Mouse (Mus musculus) gastrocnemius, adult 8-10 months (tissue): Measurements from ENCODE around the gene Pex14. TPM values are rescaled to one million over a fixed set of nuclear protein-coding genes. Genes with fewer than 3 reads are reported as not detected.
"Not testable (repeated sequence)": the region's sequence is repeated elsewhere in the genome, so short reads cannot be mapped to it uniquely, and the experiment has no call there.

ENCODE experiments used
- DNase-seq, 2 experiments: peaks; one replicate each; pipeline ENCODE4 v3.0.0; 2022; ENCODE audit warnings: low spot score in 2 of 2
- total RNA-seq, 4 experiments: library from RNA; stranded (reverse); gene quantifications; 2 replicates each; pipeline ENCODE4 v1.2.4; 2022

Gene Pex14
- total RNA-seq, 4 experiments from 2014 or later, result 21.1 to 23.9 (median 23.4) TPM

DNA sequence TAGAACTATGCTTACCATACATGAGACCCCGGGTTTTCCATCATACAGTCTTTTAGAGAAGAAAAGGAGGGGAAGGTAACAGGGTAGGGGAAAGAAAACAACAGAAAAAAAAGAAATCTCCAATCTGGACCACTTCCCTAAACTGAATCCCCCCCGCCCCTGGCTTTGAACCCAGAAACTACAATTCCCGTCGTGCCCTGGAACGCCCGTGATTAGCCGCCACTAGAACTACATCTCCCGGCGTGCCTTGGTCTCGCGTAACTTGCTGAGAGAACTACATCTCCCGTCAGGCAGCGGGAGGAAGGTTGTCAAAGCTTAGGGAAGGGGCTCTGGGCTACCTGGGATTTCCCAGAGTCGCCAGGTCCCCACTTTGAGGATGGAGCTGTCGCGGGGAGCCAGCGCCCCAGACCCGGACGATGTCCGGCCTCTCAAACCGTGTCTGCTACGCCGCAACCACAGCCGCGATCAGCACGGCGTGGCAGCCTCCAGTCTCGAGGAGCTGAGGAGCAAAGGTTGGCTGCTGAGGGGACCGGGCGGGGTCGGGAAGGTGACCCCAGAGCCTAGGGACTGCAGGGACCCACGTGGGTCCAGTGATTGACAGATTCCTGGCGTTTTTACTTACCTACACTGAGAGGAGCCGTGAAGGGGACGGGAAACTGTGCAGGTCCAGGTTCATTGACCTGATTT, 4.3 kb upstream of the Pex14 start, which contains the start of gene Dffa:
Gene Dffa, plus strand, starts transcription at position 272 of the 687 bp plus-strand sequence.
- DNase-seq, result peak; percentile 84 to 87

DNA sequence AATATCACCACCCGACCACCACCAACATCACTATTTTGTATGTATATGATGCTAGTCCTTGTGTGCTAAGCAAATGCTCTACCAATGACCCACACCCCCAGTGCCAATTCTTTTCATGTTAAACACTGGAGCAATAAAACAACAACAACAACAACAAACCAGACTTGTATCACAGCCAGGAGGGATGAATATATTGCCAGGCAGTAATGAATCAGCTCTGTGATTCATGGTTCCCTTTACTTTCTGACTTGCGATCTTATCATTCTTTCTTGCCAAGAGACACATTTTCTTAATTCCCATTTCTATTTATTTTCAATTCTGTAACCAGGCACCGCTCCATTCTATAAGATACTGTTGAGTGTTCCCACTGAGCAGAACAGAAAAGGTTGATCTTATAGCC, 1.8 kb upstream of the Pex14 start:
- DNase-seq, result no peak

DNA sequence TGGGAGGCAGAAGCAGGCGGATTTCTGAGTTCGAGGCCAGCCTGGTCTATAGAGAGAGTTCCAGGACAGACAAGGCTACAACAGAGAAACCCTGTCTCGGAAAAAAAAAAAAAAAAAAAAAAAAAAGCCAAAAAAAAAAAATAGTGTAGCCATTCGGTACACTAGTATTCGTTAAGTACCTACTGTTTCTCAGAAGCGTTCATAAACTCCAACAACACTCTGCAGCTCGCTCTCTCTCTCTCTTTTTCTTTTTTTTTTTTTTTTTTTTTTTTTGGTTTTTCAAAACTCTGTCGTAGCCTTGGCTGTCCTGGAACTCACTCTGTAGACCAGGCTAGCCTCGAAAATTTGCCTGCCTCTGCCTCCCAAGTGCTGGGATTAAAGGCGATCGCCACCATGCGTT, 773 bp upstream of the Pex14 start:
- DNase-seq, result not testable (repeated sequence)

DNA sequence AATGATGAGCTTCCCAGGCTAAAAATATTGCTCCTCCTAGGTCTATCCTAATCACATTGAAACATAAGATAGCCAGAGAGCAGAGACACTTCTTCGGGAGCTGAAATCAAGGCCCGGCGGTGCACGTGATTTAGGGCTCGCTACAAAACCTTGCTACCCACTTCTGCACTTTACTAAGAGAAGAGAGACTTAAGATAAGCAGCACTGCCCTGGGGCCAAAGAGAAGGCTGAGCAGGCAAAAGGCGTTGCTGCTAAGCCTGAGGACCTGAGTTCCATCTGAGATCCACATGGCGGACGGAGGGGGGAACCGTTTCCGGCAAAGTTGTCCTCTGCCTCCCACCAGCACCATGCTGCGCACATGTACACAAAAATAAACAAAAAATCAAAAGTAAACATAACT, 1.1 kb downstream of the Pex14 start:
- DNase-seq, result no peak

DNA sequence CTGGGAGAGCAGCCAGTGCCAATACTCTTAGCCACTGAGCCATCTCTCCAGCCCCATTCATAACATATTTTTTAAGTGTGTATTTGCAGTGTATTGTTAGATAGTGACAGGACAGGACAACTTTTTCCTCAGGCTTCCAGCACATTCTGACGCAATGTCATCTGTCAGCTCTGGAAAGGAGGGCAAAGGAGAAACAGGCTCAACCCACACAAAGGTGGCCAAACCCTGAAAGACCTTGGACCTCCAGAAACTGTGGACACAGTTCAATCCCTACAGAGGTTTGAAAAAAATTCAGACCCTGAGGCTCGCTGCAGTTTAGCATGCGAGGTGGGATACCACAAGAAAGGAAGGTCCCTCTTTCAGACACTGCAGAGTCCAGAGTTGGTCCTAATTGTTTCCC, 1.7 kb downstream of the Pex14 start:
- no peak for DNase-seq

DNA sequence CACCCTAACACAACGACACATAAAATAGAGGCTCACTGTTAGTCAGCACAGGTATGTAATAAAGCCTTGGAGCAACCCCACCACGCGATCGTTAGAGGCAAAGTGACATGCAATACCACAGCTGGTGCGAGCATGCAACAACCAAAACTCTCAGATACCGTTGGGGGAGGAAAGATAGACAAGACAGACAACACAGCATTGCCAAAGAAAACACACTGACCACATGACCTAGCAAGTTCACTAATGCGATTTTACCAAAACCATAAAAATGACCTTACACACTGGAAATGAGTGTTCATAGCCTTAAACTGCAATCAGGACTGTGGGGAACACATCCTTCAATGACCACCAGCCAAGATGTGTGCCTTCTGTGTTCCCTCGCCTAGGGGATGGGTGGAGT, 8.3 kb downstream of the Pex14 start:
- no peak for DNase-seq

DNA sequence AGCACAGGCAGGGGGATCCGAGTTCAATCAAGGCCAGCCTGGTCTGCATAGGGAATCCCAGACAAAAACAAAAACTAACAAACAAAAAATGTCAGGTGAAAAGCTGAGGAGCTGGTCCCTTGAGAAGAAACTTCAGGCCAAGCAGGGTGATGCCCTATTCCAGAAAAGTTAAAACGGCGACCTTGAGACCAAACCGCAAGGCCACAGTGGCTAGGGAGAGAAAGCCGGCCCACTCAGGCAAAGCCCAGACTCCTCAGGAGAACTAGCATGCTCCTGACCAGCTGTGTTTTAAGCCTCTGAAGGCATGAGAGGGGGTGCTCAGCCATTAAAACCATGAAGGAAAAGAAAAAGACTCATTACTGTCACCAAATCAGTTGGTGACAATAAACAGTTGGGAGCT, 14.3 kb downstream of the Pex14 start:
- no peak for DNase-seq

DNA sequence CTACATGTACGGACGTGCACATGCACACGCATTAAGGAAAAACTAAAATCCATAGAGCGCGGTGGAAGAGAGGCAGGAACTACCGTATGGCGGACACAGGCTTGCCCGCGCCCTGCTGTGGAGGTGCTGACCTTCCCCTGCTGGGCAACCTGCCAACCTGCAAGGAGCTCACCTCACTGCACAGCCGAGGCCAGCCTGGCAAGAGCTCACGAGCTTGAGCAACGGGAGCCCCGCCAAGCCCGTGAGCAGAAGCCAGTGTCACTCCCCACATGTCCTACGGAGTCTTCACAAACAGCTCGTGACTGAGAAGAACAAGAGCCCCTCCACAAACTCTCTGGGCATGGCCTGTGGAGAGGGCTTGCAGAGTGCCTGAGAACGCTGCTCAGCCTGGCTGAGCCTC, 18.1 kb downstream of the Pex14 start:
- peak in 1 of 2 experiments; percentile 57 for DNase-seq

DNA sequence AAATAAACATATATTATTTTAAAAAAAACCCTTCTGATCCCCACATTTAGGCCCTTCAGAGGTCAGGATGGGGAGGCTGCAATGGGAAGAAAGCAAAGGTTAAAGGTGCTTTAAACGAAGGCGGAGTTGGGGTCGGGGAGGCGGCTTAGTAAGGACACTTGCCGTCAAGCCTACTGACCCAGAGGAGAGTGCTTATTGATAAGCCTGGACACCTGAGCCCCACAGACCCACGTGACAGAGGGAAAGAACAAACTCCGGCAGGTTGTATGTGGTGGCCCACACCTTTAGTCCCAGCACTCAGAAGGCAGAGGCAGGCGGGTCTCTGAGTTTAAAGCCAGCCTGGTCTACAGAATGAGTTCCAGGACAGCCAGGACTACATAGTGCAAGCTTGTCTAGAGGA, 19.6 kb downstream of the Pex14 start:
- DNase-seq, result no peak

DNA sequence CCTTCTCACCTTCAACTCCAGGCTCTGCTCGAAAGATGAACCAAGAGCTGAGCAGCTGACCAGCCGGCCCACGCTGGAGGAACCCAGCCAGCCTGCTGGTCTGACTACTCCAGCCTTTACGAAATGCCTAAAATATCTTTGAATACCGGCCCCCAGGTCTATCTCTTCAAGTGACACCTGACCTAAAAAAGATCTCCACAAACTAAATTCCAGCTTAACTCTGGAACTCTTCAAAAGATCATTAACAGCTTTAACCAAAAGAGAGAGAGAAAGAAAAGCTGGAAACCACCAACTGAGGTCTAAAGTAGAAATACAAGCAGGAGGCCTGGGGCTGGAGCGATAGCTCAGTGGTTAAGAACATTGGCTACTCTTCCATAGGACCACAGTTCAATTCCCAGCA, 20.0 kb downstream of the Pex14 start:
- DNase-seq, result no peak

DNA sequence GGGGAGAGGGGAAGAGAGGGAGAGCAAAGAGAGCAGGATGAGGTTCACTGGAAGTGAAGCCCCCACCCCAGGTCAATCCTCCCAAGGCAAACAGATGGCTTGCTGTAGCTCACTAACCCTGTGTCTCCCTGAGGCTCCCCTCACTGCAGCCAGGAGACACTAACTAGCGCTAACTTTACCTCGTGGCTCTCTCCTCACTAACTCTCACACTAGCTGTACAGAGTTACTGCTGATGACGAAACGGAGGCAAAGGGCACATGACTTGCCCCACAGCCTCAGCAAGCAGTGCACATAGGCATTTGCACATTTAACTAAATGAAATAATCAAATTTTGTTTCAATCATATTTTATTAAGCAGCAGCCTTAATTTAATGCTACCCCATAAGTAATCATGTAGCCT, 21.4 kb downstream of the Pex14 start:
- no peak for DNase-seq

DNA sequence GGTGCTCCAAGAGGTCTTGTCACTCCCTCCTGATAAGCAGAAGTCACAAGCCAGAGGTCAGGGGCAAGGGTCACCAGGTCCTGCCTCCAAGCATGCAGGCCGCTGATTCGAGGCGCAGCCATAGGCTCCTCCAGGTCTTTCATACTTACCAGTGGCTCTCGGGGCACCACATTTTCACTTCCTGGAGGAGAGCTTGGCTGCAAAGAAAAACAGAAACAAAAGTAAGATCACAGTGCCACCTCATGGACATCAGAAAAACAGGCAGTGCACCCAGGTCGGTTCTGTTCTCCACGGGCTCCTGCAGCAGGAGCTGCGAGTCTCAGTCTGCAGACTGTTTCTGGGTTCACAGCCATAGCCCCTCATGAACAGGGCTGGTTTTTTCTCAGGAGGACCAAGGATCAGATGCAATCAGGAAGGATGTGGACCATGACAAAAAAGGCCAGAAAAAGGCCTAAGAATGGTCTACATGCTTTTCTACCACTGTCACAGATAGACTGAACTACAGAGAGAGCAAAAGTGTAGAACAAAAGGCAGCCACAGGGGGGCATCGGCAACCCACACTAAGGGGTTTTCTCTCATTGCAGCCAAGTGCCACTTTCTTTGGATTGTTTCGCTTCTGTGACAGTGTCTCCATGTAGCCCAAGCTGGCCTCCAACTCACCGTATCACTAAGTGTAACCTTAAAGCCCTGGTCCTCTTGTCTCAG, 23.7 kb downstream of the Pex14 start:
- peak; percentile 31 to 34 for DNase-seq

DNA sequence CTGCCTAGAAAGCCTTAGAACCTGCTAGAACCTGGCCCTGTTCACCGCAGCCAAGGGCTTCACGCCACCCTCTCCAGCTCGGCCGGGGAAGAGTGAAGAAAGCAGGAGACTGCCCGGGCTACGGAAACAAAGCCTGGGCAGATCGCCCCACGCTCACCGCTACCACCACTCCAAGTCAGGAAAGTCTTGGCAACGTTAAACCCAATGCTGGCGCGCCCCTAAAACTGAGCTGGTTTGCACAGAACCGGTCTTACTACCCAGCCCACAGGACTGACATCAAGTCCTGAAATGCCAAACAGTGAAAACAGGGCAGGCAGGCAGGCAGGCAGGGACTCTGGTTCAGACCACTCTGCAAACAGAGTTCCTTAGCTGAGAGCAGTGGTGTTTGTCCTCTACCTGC, 24.6 kb downstream of the Pex14 start:
- no peak for DNase-seq

DNA sequence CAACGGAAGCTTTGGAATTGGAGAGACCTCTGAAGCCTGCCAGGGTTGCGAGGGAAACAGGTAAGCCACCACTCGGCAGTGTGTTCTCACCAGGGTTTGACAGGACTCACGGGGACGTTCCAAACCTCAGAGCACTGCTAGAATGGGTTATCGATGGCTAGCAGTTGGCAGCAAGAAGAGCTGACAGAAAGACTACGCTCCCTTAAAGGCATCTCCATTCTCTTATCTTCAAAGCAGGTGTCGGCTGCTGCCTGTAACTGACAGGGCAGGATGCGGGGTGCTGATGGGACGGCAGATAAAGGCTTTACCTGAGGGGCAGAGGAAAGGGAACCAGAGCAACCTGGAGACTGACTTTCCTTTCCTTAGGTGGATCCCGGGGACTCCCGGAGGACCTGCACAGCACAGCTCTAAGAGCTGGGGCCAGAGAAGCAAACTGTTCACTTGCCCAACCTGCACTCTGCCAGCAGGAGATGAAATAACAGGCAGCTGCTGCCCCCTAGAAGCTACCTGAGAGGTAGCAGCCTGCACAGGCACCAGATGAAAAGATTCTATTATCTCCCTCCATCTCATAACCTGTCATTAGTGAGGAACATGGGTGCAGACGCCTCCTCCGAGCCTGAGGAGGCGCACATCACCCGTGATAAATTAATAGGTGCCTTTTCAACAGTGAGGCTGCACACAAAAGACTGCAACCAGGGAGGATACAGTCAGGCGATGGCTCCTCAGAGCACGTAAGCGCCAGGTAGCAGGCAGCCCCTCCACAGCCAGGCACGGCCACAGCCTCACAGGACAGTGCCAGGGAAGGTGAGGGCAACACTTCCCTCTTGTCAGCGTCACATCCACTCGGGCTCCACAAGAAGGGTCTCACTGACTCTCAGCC, 32.8 kb downstream of the Pex14 start:
- no peak for DNase-seq

DNA sequence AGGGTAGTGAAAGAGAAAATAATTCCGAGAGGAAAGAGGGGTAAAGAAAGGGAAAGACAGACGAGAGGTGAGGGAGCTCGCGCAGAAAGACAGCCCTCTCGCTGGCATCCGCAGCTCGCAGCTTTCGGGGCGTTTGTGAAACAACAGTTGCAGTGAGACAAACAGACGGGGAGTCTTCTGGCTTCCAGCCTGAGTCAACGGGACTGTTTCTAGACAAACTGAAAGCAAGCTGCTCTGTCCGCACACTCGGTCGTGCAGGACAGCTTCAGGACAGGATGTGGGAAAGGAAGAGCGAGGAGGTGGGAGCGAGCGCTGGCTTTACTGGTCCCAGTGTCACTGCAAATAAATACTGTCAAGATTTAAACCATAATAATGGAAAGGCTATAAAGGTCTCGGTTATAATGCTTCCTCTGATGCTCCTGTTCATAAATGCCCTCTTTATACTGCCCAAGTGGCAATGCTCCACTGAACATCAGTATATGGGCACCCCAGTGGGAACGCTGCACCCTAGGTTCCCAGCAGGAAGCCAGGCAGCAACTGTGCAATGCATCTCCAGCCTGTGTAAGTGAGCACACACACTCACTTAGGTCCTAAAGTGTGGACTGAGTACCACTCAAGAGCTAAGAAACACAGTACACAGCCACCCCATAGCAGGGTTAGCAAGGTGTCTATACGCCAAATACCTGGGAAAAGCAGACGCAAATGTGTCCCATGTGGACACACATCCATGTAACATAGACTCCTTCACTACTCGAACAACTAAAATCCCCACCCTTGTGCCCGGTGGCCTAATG, 35.4 kb downstream of the Pex14 start:
- DNase-seq, result no peak

DNA sequence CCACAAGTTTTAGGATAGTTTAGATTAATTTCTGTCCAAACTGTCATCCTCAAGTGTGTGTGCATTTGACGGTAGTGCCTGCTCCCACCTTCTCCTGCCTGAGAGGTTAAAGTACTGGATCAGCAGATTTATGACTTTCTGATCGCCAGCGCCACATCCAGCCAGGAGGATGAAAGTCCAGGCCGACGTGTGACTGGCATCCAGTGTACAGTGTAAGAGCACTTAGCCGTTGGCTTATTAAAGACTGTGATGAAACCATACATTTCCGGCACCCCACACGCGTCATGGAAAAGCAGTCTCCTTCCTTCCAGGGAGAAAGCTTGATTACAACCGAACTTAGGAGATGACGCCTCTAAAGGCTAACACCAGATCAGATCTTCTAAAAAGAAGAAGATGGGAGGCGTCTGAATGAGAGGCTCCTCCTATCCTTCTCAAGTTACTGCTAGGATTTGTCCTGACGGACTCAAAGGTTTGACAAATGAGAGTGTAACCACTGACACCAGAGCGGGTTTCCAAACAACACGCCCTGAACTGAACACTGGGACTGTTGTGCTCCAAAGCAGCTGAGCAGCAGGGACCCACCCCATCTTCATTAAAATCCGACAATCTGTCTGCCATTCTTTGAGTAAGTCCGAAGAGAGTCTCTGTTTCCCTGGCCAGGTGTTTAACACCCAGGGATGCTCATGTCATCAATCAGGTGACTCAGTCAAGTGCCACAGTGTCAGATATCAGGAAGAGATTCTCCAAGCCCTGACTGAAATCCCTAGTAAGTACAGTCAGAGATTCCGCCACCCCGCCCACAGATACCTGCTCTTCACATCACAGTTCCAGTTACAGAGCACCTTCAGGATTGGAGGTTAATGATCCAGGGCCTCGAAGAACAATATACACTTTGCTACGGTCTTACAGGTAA, 37.0 kb downstream of the Pex14 start:
- no peak for DNase-seq

DNA sequence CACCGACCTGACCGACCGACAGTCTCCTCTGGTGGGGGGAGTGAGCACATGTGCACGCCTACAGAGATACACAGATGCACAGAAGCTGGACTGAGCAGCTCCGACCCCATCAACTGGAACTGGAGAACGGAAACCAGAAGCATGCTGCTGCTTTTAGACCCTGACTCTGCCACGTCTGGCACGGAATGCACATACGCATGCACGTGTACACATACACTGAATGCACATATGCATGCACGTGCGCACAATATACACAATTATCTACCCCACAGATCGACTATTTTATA, 38.3 kb downstream of the Pex14 start:
- DNase-seq, result no peak

DNA sequence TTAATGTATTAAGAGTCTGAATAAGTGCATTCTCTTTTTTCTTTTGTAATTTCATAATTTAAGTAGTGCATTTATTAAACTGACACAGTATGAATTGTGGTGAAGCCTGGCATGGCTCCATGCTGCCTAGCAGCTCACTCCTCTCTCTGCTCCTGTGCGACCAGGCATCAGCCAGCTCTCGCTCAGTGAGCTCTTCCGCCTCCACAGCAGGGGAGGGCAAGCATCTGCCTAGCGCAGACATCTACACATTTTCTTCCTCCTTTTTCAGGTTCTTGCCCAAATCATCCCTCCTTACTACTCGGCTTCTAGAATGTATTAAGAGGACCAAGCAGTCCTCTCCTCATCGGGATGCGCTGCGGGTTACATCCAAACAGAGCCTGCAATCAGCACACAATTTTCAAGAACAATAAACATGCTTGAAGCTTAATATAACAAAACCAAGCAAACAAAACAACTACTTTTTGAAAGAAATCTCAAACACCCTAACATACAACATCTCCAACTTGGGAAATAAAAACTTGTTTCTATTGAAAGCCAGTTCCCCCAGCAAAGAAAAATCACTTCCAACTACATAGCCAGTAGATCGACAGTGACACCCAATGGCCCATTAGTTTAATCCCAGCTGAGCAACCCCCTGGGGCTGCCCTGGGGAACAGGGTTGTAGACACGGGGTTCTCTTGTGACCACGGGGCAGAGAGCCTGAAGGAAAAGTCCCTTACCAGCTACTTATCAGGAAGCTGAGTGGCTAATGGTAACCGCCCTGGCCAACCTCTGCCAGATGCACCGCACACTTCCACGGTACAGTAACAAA, 38.9 kb downstream of the Pex14 start:
- DNase-seq, result no peak

DNA sequence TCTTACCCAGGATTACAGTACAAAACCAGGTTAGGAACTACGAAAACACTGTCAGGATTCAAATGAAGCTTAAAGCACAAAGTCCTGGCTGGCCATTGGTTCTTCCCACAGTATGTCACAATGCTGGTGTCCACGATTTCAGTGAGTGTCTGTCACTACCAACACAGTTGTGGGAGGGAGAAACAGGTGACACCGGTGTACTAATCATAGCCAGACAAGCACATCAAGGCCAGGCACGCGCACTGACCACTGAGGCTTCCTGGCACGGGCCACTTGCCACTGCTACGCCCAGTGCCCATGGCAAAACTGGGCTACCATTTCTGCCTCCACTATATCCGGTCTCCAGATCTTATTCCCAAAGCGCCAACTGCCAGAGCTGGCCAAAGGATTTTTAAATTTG, 40.0 kb downstream of the Pex14 start:
- peak in 1 of 2 experiments; percentile 38 for DNase-seq

DNA sequence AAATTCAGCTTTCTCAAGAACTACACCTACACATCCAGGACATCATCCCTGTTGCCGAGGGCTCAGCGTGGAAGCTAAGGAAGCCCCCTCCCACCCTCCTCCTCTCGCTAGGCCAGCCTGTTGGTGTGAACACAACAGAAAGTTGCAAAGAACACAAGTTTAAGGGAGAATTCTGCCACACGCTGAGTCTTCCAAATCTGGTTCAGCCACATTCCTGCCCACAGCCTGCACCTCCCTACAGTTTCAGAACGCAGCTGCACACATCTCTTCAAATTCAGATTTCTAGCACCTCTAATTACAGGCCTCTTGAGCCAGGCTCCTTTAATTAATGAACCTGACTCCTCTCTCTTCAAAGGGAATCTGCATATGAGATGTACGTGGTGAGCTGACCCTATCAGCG, 41.4 kb downstream of the Pex14 start:
- no peak for DNase-seq
